Mouse (Mus musculus) liver, embryonic 11.5 days (tissue): ENCODE measurements at regions not wholly inside any gene's neighbourhood (a gene's known extent, or its start where the extent isn't known, plus 50 kb on each side); places are given as distances from the start of the nearest gene placed in this dataset.
"Not testable (repeated sequence)": the region's sequence is repeated elsewhere in the genome, so short reads cannot be mapped to it uniquely, and the experiment has no call there.

Experiments used
- ATAC-seq: fragments of 200-750 bp; cut with Nextera tagmentation; replicated peaks from 2 replicates; pipeline ENCODE4 v1.8.0; 2017; ENCODE audit warnings: moderate number of reproducible peaks, mild to moderate bottlenecking, moderate TSS enrichment, moderate library complexity; ENCODE audit not compliant: low FRiP score
- DNase-seq: peaks from one replicate; pipeline ENCODE4 v3.0.0-alpha.2; 2017; ENCODE audit warnings: low spot score
- H3K27ac ChIP-seq: fragments of 300-500 bp; sonication (generic); 2 replicates; pipeline ENCODE4 v1.5.1; 2014; ENCODE audit warnings: mild to moderate bottlenecking, low read depth, low read length, control low read depth
- H3K27me3 ChIP-seq: fragments of 300-500 bp; sonication (generic); replicated peaks from 2 replicates; pipeline ENCODE4 v1.6.1; 2014; ENCODE audit warnings: low read length, mixed read lengths; ENCODE audit not compliant: control insufficient read depth, insufficient read depth
- H3K36me3 ChIP-seq: fragments of 300-500 bp; sonication (generic); 2 replicates; pipeline ENCODE4 v1.6.1; 2014; ENCODE audit warnings: mild to moderate bottlenecking, low read length, moderate library complexity, mixed read lengths; ENCODE audit not compliant: control insufficient read depth, insufficient read depth
- H3K4me1 ChIP-seq: fragments of 300-500 bp; sonication (generic); replicated peaks from 2 replicates; pipeline ENCODE4 v1.6.1; 2014; ENCODE audit warnings: low read length, mixed read lengths; ENCODE audit not compliant: control insufficient read depth, insufficient read depth
- H3K4me2 ChIP-seq: fragments of 300-500 bp; sonication (generic); 2 replicates; pipeline ENCODE4 v1.6.1; 2014; ENCODE audit warnings: mild to moderate bottlenecking, control low read depth, moderate library complexity
- H3K4me3 ChIP-seq: fragments of 300-500 bp; sonication (generic); 2 replicates; pipeline ENCODE4 v1.5.1; 2014; ENCODE audit warnings: low read depth, low read length, control low read depth
- H3K9ac ChIP-seq: fragments of 300-500 bp; sonication (generic); 2 replicates; pipeline ENCODE4 v1.6.1; 2014; ENCODE audit warnings: low read depth, low read length, control low read depth
- H3K9me3 ChIP-seq: fragments of 300-500 bp; sonication (generic); 2 replicates; pipeline ENCODE4 v1.6.1; 2016; ENCODE audit warnings: low read length, inconsistent platforms, mixed read lengths; ENCODE audit not compliant: control insufficient read depth
- WGBS: fragments of 180-500 bp; shearing (Covaris S2); extraction: QIAGEN DNeasy Blood & Tissue Kit; methylation state at CpG from one replicate; pipeline ENCODE4 v1.1.7; 2014; 5-methylcytosine and 5-hydroxymethylcytosine counted together

DNA sequence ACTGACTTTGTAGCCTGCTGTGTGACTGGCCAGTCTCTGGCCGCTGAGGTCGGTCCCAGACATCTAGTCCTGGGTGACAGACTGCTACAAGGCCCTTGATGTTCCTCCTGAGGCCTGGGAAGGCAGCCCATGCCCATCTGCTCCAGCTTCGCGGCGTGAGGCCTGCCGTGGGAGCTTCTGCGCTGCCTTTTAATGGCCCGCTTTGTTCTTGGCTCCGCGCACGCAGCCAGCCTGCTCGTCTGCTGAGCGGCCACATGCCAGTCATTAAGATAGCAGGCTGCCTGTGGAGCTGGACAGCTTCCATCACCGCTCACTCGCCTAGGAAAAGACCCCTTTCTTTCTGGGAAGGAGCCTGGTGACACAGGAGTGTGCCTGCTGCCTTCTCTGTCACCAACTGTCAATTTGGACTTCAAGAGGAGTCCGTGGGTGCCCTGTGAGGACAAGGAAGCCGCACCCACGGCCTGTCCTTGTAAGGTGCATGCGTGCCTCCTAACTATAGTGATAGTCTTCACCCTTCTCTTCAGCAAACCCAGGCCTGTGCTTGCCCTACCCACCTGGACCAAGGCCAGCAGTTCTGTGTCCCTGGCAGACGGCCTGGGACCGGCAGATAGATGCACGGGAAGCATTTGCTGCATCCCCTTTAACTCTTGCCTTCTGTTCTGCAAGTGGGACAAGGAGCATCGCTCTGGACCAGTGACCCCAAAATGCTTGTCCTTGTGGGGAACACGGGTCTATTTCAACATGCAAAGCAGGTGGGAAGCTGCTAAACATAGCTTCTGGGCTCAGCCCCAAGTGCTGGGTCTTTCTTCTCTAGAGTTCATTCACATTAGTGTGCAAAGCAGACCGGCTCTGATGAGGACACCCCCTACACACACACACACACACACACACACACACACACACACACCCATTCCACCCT, 88.6 kb downstream of the Sik1 start:
- Histone ChIP-seq H3K27me3 (no peaks in the 10 kb centered on the region), H3K9me3 (no peaks in the 10 kb centered on the region), H3K36me3 (no peaks in the 10 kb centered on the region), H3K4me1 (no peaks in the 10 kb centered on the region), H3K4me2 (no peak overlapping the region; the same call in 1 of the 2 replicates), H3K27ac (no peak overlapping the region), H3K4me3 (no peak overlapping the region), H3K9ac (peak overlapping the region; percentile 35; the same call in 1 of the 2 replicates)
- WGBS = 54% methylated on average over 25 of the region's 25 CpGs
- DNase-seq (peak; percentile 38), ATAC-seq (no peak)

DNA sequence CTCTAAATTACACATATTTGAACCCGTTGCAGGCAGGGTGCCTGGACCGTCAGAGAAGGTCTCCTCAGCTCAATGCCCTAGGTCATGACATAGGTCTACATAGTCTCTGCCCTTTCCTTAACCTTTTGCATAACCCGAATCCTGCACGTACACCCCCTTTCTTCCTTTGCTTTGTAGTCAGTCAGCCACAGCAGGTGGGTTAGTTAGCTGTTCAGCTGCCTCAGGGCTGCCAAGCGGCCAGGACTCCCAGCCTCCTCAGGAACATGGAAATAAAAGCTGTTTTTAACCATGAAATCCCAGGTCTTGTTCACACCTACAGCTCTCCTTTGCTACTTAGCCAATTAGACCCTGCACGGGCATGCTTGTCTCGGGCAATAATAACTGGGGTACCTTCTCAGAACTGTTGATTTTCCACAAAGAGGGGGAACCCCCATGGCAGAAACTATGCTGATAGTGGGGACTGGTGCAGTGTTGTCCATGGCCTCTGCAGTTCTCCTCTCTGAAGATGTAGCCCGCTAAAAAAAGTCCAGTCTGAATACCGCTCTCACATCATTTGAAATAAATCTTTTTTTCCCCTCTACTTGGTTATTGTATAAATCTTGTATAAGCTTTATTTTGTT, 83.3 kb downstream of the Sik1 start:
- WGBS = 77% methylated on average over 9 of the region's 9 CpGs
- H3K27ac ChIP-seq = no peak overlapping the region
- no peak for ATAC-seq

GRCm38 (mm10) chr17:31773882-31774281, 81.7 kb downstream of the Sik1 start:
- not testable (repeated sequence) for H3K9ac ChIP-seq, ATAC-seq, H3K4me1 ChIP-seq, H3K9me3 ChIP-seq, H3K4me3 ChIP-seq, DNase-seq, H3K27me3 ChIP-seq, H3K4me2 ChIP-seq, H3K36me3 ChIP-seq, H3K27ac ChIP-seq

More for the DNA sequence above, 83.3 kb downstream of the Sik1 start:
- H3K27me3 ChIP-seq = no peaks in the 10 kb centered on the region
- H3K9ac ChIP-seq = no peak overlapping the region
- no peaks in the 10 kb centered on the region for H3K36me3 ChIP-seq
- H3K4me1 ChIP-seq = peaks cover under 1% of the 10 kb centered on the region; the same call in 1 of the 2 replicates
- no peaks in the 10 kb centered on the region for H3K9me3 ChIP-seq
- H3K4me3 ChIP-seq = no peak overlapping the region
- H3K4me2 ChIP-seq = no peak overlapping the region
- DNase-seq = no peak

- no peaks in the 10 kb centered on the region for H3K36me3 ChIP-seq
- no peaks in the 10 kb centered on the region for H3K27me3 ChIP-seq
- peaks cover 7% of the 10 kb centered on the region for H3K4me1 ChIP-seq
- ATAC-seq (no peak), DNase-seq (no peak)
- no peak overlapping the region for H3K4me3 ChIP-seq
- no peak overlapping the region for H3K9ac ChIP-seq
- 85% methylated on average over 5 of the region's 5 CpGs for WGBS
- no peak overlapping the region for H3K27ac ChIP-seq
- no peaks in the 10 kb centered on the region for H3K9me3 ChIP-seq
- H3K4me2 ChIP-seq = no peak overlapping the region
Measured at GRCm38 (mm10) chr17:31775037-31775436, 80.6 kb downstream of the Sik1 start.

GRCm38 (mm10) chr17:31775966-31776365, 79.6 kb downstream of the Sik1 start:
- no peak for ATAC-seq
- peaks cover 7% of the 10 kb centered on the region for H3K4me1 ChIP-seq
- no peaks in the 10 kb centered on the region for H3K9me3 ChIP-seq
- no peaks in the 10 kb centered on the region for H3K36me3 ChIP-seq
- no peak overlapping the region for H3K4me3 ChIP-seq
- H3K9ac ChIP-seq = no peak overlapping the region
- no peak for DNase-seq
- 92% methylated on average over 3 of the region's 3 CpGs for WGBS
- H3K4me2 ChIP-seq = no peak overlapping the region
- no peak overlapping the region for H3K27ac ChIP-seq
- H3K27me3 ChIP-seq = no peaks in the 10 kb centered on the region

GRCm38 (mm10) chr17:31776949-31777607, 78.5 kb downstream of the Sik1 start:
- Histone ChIP-seq H3K4me1 (peaks cover 7% of the 10 kb centered on the region), H3K27me3 (no peaks in the 10 kb centered on the region), H3K27ac (no peak overlapping the region), H3K4me3 (no peak overlapping the region), H3K36me3 (no peaks in the 10 kb centered on the region), H3K4me2 (no peak overlapping the region), H3K9me3 (no peaks in the 10 kb centered on the region), H3K9ac (no peak overlapping the region)
- no peak; the same call in 1 of the 2 replicates for ATAC-seq
- no peak for DNase-seq
- 52% methylated on average over 9 of the region's 9 CpGs for WGBS

GRCm38 (mm10) chr17:31777751-31778150, 77.9 kb downstream of the Sik1 start:
- 63% methylated on average over 5 of the region's 5 CpGs for WGBS
- H3K27me3 ChIP-seq = no peaks in the 10 kb centered on the region
- H3K9me3 ChIP-seq = no peaks in the 10 kb centered on the region
- no peaks in the 10 kb centered on the region for H3K36me3 ChIP-seq
- no peak overlapping the region for H3K9ac ChIP-seq
- no peak overlapping the region for H3K4me2 ChIP-seq
- no peak for ATAC-seq
- H3K27ac ChIP-seq = no peak overlapping the region; the same call in 1 of the 2 replicates
- H3K4me1 ChIP-seq = peaks cover 7% of the 10 kb centered on the region
- no peak for DNase-seq
- H3K4me3 ChIP-seq = no peak overlapping the region

GRCm38 (mm10) chr17:31779466-31779865, 76.1 kb downstream of the Sik1 start:
- no peaks in the 10 kb centered on the region for H3K27me3 ChIP-seq
- H3K4me3 ChIP-seq = no peak overlapping the region
- WGBS = 72% methylated on average over 3 of the region's 3 CpGs
- no peaks in the 10 kb centered on the region for H3K36me3 ChIP-seq
- H3K27ac ChIP-seq = no peak overlapping the region
- ATAC-seq (no peak), DNase-seq (no peak)
- no peak overlapping the region for H3K9ac ChIP-seq
- no peak overlapping the region for H3K4me2 ChIP-seq
- H3K4me1 ChIP-seq = peaks cover 7% of the 10 kb centered on the region
- no peaks in the 10 kb centered on the region for H3K9me3 ChIP-seq
